Mouse (Mus musculus) brain, embryonic 14.5 days (tissue): Measurements from ENCODE around the gene Usp44.

Experiments
- CTCF ChIP-seq: fragments of 200-500 bp; IDR thresholded peaks from 2 replicates; pipeline ENCODE4 v1.5.1; 2012; ENCODE audit warnings: inconsistent platforms, mild to moderate bottlenecking, moderate library complexity, borderline replicate concordance; ENCODE audit not compliant: insufficient read depth, insufficient read length; ENCODE audit errors: extremely low read depth
- POLR2A ChIP-seq: fragments of 200-500 bp; IDR thresholded peaks from 2 replicates; pipeline ENCODE4 v1.6.1; 2012; ENCODE audit warnings: mild to moderate bottlenecking, inconsistent platforms, borderline replicate concordance; ENCODE audit not compliant: poor library complexity, insufficient read depth, insufficient read length, severe bottlenecking; ENCODE audit errors: extremely low read depth

DNA sequence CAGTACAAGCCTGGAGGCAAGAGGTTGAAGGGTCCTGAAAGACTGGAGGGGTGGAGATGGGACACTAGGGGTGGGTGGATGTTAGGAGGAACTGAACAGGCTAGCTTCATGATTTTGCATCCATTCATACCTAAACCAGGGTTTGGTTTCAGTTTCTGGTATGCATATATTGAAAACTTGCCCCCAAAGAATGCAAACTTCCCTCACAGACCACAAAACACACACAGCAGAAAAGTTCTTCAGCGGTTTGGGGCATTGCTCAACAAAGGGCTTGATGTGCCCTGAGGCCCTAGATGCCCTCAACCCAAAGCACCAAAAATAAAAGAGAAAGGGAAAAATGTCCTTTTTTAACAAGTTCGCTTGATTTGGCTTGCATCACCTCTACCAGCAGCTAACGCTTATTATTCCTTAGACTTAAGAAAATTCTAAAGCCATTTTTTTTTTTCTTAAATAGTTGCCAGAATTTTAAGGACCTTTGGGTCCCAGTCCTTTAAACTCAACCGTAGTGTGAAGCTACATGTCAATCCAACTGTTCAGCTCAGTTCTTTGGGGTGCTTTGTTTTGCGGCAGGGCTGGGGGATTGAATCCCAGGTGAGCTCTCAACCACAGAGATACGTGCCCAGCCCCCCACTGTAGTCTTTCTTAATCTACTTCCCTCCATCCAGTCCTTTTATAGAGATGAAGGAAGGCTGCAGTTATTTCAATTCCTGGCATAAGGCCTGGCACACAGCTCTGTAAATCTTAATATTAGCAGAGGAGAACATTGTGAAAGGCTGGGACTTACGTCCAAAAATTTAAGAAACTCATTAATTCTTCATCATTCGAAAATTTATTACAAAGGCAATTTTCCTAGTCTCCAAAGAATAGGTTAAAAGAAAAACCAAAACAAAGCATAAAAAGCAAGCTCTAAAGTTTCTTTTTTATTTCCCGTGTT is 1.2 kb upstream of the Usp44 start:
- TF ChIP-seq CTCF (no peak), POLR2A (no peak)
